21 mouse cellular contexts compared by ENCODE assay signal in genomic region chr5:22196476-22196875, GRCm38 (mm10).
DNase-seq lines count a peak whose midpoint lies in the region; ATAC-seq lines count a peak whose summit lies in the region.
"Had no signal": no experiment of that assay in that cellular context is flagged by ENCODE, and none has a peak within 500 bp of the region (broad histone marks: within the 10 kb centered on the region; RNA-seq: fewer than 3 reads in every experiment).

No protein-coding gene starts in this region.

- no peak for DNase-seq in hindbrain, embryonic 11.5 days (ENCODE audit: low spot score)
- DNase-seq in hindbrain, embryonic 10.5 days (ENCODE audit: low spot score): no peak
- no peak for DNase-seq in neural tube, embryonic 11.5 days (ENCODE audit: low spot score)
- no peak for DNase-seq in neural tube, embryonic 10.5 days (ENCODE audit: extremely low spot score, low spot score)
- no peak for DNase-seq in spleen, adult 12 weeks (ENCODE audit: low spot score)
- no peak for DNase-seq in natural killer cell, adult 2 months (ENCODE audit: low spot score in 2 of 2)
- DNase-seq: adrenal gland, postnatal 10 days; cerebellum, adult 11-12 months; cerebellum, postnatal 25 days; embryo, embryonic 11 days; heart, postnatal 10 days; kidney, adult 2 months; liver, embryonic 13.5 days; lung, embryonic 14.5 days; thymus, postnatal 14 days had no signal

- H3K27ac ChIP-seq in hindbrain, embryonic 11.5 days (ENCODE audit: low read depth, low read length): no peak overlapping the region
- H3K27ac ChIP-seq in hindbrain, embryonic 10.5 days: no peak overlapping the region
- H3K27ac ChIP-seq in neural tube, embryonic 11.5 days (ENCODE audit: low read depth, low read length): no peak overlapping the region
- H3K27ac ChIP-seq in neural tube, embryonic 13.5 days (replicated peaks): no peak overlapping the region
- H3K27ac ChIP-seq: limb, embryonic 13.5 days; liver, embryonic 13.5 days; macrophage had no signal

- H3K4me2 ChIP-seq in hindbrain, embryonic 11.5 days (replicated peaks; ENCODE audit: low read depth, low read length): no peak overlapping the region
- no peak overlapping the region for H3K4me2 ChIP-seq in neural tube, embryonic 11.5 days (ENCODE audit: low read depth)
- no peak overlapping the region for H3K4me2 ChIP-seq in neural tube, embryonic 13.5 days
- H3K4me2 ChIP-seq: heart, embryonic 11.5 days; limb, embryonic 13.5 days; liver, embryonic 13.5 days; lung, embryonic 14.5 days had no signal

- no peaks in the 10 kb centered on the region for H3K27me3 ChIP-seq in hindbrain, embryonic 11.5 days (ENCODE audit: control insufficient read depth, insufficient read depth, low read length)
- no peaks in the 10 kb centered on the region for H3K27me3 ChIP-seq in hindbrain, embryonic 10.5 days (ENCODE audit: insufficient read depth, poor library complexity, severe bottlenecking)
- H3K27me3 ChIP-seq in neural tube, embryonic 11.5 days (ENCODE audit: control insufficient read depth, insufficient read depth, low read length): no peaks in the 10 kb centered on the region
- no peaks in the 10 kb centered on the region for H3K27me3 ChIP-seq in neural tube, embryonic 13.5 days
- H3K27me3 ChIP-seq: liver, embryonic 13.5 days had no signal

- peak; percentile 63; the same call in 1 of the 2 replicates for ATAC-seq in hindbrain, embryonic 11.5 days (ENCODE audit: low FRiP score)
- peak; percentile 83 for ATAC-seq in neural tube, embryonic 11.5 days (ENCODE audit: insufficient read depth, low FRiP score, low TSS enrichment)
- ATAC-seq in neural tube, embryonic 13.5 days (ENCODE audit: low read depth): peak; percentile 80
- ATAC-seq: activated CD4-positive, CD25-positive, alpha-beta regulatory T cell, adult 4 months had no signal

- no peak overlapping the region for H3K4me3 ChIP-seq in hindbrain, embryonic 11.5 days (ENCODE audit: low read depth, low read length)
- H3K4me3 ChIP-seq in hindbrain, embryonic 10.5 days: no peak overlapping the region
- H3K4me3 ChIP-seq in neural tube, embryonic 11.5 days (ENCODE audit: low read depth, low read length): no peak overlapping the region
- no peak overlapping the region for H3K4me3 ChIP-seq in neural tube, embryonic 13.5 days
- H3K4me3 ChIP-seq: limb, embryonic 13.5 days; liver, embryonic 13.5 days had no signal

- 59% methylated on average over 4 of the region's 4 CpGs for WGBS in hindbrain, embryonic 11.5 days
- WGBS in hindbrain, embryonic 10.5 days: 82% methylated on average over 4 of the region's 4 CpGs
- 49% methylated on average over 4 of the region's 4 CpGs for WGBS in neural tube, embryonic 11.5 days
- 24% methylated on average over 4 of the region's 4 CpGs for WGBS in neural tube, embryonic 13.5 days

- H3K9me3 ChIP-seq in hindbrain, embryonic 11.5 days (ENCODE audit: control insufficient read depth, low read length): no peaks in the 10 kb centered on the region
- H3K9me3 ChIP-seq in hindbrain, embryonic 10.5 days: no peaks in the 10 kb centered on the region
- no peaks in the 10 kb centered on the region for H3K9me3 ChIP-seq in neural tube, embryonic 11.5 days (ENCODE audit: control insufficient read depth, low read length)
- no peaks in the 10 kb centered on the region for H3K9me3 ChIP-seq in neural tube, embryonic 13.5 days
- H3K9me3 ChIP-seq: G1E; limb, embryonic 13.5 days; liver, embryonic 13.5 days had no signal

- H3K9ac ChIP-seq in hindbrain, embryonic 11.5 days (ENCODE audit: low read depth, low read length): no peak overlapping the region
- no peak overlapping the region for H3K9ac ChIP-seq in neural tube, embryonic 11.5 days (ENCODE audit: low read length)
- no peak overlapping the region for H3K9ac ChIP-seq in neural tube, embryonic 13.5 days
- H3K9ac ChIP-seq: limb, embryonic 13.5 days; liver, embryonic 13.5 days; lung, embryonic 14.5 days had no signal

- H3K4me1 ChIP-seq in hindbrain, embryonic 11.5 days (replicated peaks; ENCODE audit: control insufficient read depth, insufficient read depth, low read length): no peaks in the 10 kb centered on the region
- H3K4me1 ChIP-seq in hindbrain, embryonic 10.5 days (replicated peaks): no peaks in the 10 kb centered on the region
- H3K4me1 ChIP-seq in neural tube, embryonic 11.5 days (ENCODE audit: control insufficient read depth, insufficient read depth, low read length): 0 out of 2 replicates have a peak, but pooled peaks cover 3% of the 10 kb centered on the region
- H3K4me1 ChIP-seq in neural tube, embryonic 13.5 days (replicated peaks): peaks cover 29% of the 10 kb centered on the region
- H3K4me1 ChIP-seq: limb, embryonic 13.5 days had no signal

- H3K36me3 ChIP-seq in hindbrain, embryonic 11.5 days (ENCODE audit: control insufficient read depth, insufficient read depth, low read length): no peaks in the 10 kb centered on the region
- H3K36me3 ChIP-seq in hindbrain, embryonic 10.5 days: no peaks in the 10 kb centered on the region
- no peaks in the 10 kb centered on the region for H3K36me3 ChIP-seq in neural tube, embryonic 11.5 days (ENCODE audit: control insufficient read depth, insufficient read depth, low read length)
- no peaks in the 10 kb centered on the region for H3K36me3 ChIP-seq in neural tube, embryonic 13.5 days
- H3K36me3 ChIP-seq: G1E; limb, embryonic 13.5 days had no signal
